Mouse (Mus musculus) heart, postnatal 0 days (tissue): ENCODE measurements around the gene Spg21. TPM values are rescaled to one million over a fixed set of nuclear protein-coding genes. Genes with fewer than 3 reads are reported as not detected.
A peak's percentile ranks its signal among the peaks of the same experiment; 100 is the strongest.

Experiments used
- ATAC-seq: fragments of 200-750 bp; cut with Nextera tagmentation; 2 replicates; pipeline ENCODE4 v1.8.0; 2017; ENCODE audit warnings: low read depth, moderate number of reproducible peaks, moderate library complexity; ENCODE audit not compliant: insufficient read depth
- DNase-seq: peaks from one replicate; pipeline ENCODE4 v3.0.0-alpha.2; 2016; ENCODE audit warnings: low spot score
- H3K27ac ChIP-seq: fragments of 300-500 bp; sonication (generic); 2 replicates; pipeline ENCODE4 v1.5.1; 2014; ENCODE audit warnings: low read depth, mild to moderate bottlenecking
- H3K27me3 ChIP-seq: fragments of 300-500 bp; sonication (generic); 2 replicates; pipeline ENCODE4 v1.6.1; 2014; ENCODE audit warnings: low read length, mixed read lengths; ENCODE audit not compliant: control insufficient read depth, insufficient read depth
- H3K36me3 ChIP-seq: fragments of 300-500 bp; sonication (generic); replicated peaks from 2 replicates; pipeline ENCODE4 v1.6.1; 2014; ENCODE audit warnings: low read length, mixed read lengths; ENCODE audit not compliant: control insufficient read depth, insufficient read depth
- H3K4me1 ChIP-seq: fragments of 300-500 bp; sonication (generic); 2 replicates; pipeline ENCODE4 v1.6.1; 2014; ENCODE audit warnings: antibody characterized with exemption; ENCODE audit not compliant: control insufficient read depth, insufficient read depth
- H3K4me2 ChIP-seq: fragments of 300-500 bp; sonication (generic); 2 replicates; pipeline ENCODE4 v1.6.1; 2014; ENCODE audit warnings: low read depth, mild to moderate bottlenecking, low read length, moderate library complexity
- H3K4me3 ChIP-seq: fragments of 300-500 bp; sonication (generic); 2 replicates; pipeline ENCODE4 v1.5.1; 2014; ENCODE audit warnings: low read depth, low read length
- H3K9ac ChIP-seq: fragments of 300-500 bp; sonication (generic); replicated peaks from 2 replicates; pipeline ENCODE4 v1.6.1; 2014; ENCODE audit warnings: low read depth, low read length, mixed read lengths
- H3K9me3 ChIP-seq: fragments of 300-500 bp; sonication (generic); replicated peaks from 2 replicates; pipeline ENCODE4 v1.6.1; 2016; ENCODE audit warnings: low read length; ENCODE audit not compliant: control insufficient read depth
- CTCF ChIP-seq: IDR thresholded peaks from 2 replicates; pipeline ENCODE4 v1.5.1; 2016; ENCODE audit warnings: antibody characterized with exemption, control low read depth, low read depth
- EP300 ChIP-seq: IDR thresholded peaks from 2 replicates; pipeline ENCODE4 v1.6.1; 2016; ENCODE audit warnings: antibody characterized with exemption, low read depth
- WGBS: fragments of 180-500 bp; shearing (Covaris S2); extraction: QIAGEN DNeasy Blood & Tissue Kit; methylation state at CpG from one replicate; pipeline ENCODE4 v1.1.7; 2014; 5-methylcytosine and 5-hydroxymethylcytosine counted together
- polyA plus RNA-seq: library from polyadenylated mRNA; unstranded; fragments of >200 nt; fragmentation: Nextera tagmentation; extraction: Ambion mirVana; gene quantifications from 2 replicates; pipeline ENCODE4 v1.2.1, GENCODE M21; 2015
- total RNA-seq: library from RNA; depleted of rRNA; stranded (reverse); fragments of >200 nt; gene quantifications from 2 replicates; pipeline ENCODE4 v1.2.3, GENCODE M21; 2014; ENCODE audit warnings: low replicate concordance; rRNA removed

Gene Spg21
- total and polyA plus RNA-seq, 2 experiments from 2014 or later = 41.3 to 52.4 TPM

DNA sequence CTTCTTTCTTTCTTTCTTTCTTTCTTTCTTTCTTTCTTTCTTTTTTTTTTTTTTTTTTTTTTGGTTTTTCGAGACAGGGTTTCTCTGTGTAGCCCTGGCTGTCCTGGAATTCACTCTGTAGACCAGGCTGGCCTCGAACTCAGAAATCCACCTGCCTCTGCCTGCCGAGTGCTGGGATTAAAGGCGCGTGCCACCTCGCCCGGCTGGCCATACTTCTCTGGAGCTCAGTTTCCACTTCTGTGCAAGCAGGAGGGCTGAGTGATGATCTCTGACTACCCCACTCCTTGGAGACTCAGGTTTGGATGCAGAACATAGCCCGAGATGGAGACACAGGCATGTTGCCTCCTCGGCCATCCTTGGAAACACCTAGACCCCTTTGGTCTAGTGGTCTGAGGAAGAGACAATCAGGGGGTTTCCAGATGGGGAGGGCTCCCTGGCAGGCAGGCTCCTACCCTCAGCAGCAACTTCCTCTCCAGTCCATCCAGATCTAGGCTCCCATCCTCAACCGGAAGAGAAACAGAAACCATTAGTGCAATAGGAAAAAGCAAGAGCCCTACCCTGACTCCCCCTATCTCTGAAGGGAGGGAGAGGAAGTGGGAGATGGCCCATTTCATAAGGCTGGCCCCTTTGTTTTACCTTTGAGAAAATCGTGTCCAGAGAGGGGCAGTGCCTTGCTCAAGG is 75.2 kb downstream of the Spg21 start:
- ATAC-seq = no peak
- H3K9ac ChIP-seq = no peak overlapping the region
- peak overlapping the region; percentile 52; the same call in 1 of the 2 replicates for H3K27ac ChIP-seq
- DNase-seq = no peak
- H3K4me3 ChIP-seq = no peak overlapping the region
- H3K9me3 ChIP-seq = no peaks in the 10 kb centered on the region
- H3K4me2 ChIP-seq = no peak overlapping the region
- no peaks in the 10 kb centered on the region for H3K27me3 ChIP-seq
- 76% methylated on average over 10 of the region's 11 CpGs for WGBS
- TF ChIP-seq CTCF = no peak
- TF ChIP-seq EP300 = no peak
- no peaks in the 10 kb centered on the region for H3K4me1 ChIP-seq
- no peaks in the 10 kb centered on the region for H3K36me3 ChIP-seq

DNA sequence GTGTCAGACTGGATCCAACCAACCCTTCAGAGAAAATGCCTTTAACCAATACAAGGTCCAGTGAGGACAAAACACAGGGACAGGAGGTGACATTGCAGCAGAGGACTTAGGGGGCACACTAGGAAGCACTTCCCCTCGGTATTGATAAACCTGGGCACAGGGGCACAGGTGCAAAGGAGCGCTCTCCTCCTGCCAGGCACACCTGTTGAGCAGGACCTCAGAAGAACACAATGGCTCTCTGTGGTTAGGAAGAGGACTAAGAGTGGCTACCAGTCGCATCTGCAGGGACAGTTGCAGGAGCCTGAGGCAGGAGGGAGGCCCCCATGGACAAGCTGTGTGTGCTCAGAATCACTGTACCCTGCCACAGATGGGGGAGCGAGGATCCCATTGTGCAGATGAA is 75.7 kb downstream of the Spg21 start:
- TF ChIP-seq CTCF = no peak
- no peak for TF ChIP-seq EP300
- no peak overlapping the region for H3K4me3 ChIP-seq
- no peaks in the 10 kb centered on the region for H3K36me3 ChIP-seq
- H3K27me3 ChIP-seq = no peaks in the 10 kb centered on the region
- no peaks in the 10 kb centered on the region for H3K9me3 ChIP-seq
- WGBS = 80% methylated on average over 4 of the region's 4 CpGs
- no peak overlapping the region for H3K4me2 ChIP-seq
- H3K9ac ChIP-seq = no peak overlapping the region
- no peak overlapping the region for H3K27ac ChIP-seq
- DNase-seq (no peak), ATAC-seq (no peak)
- H3K4me1 ChIP-seq = peaks cover 4% of the 10 kb centered on the region

Other genes starting within 250 kb of the Spg21 start
- 0.73 and 0.88 TPM in 2 replicates for gene Cilp, start 195.8 kb upstream of the Spg21 start, total RNA-seq
- 0.19 and 0.21 TPM in 2 replicates for gene Cilp, start 195.8 kb upstream of the Spg21 start, polyA plus RNA-seq
- 37.4 and 37.8 TPM in 2 replicates for gene Clpx, start 166.7 kb upstream of the Spg21 start, total RNA-seq
- gene Clpx, start 166.7 kb upstream of the Spg21 start, polyA plus RNA-seq = 64.3 and 68.3 TPM in 2 replicates
- gene Pdcd7, start 114.8 kb upstream of the Spg21 start, total RNA-seq = 9.4 and 10.6 TPM in 2 replicates
- gene Pdcd7, start 114.8 kb upstream of the Spg21 start, polyA plus RNA-seq = 4.7 and 5.9 TPM in 2 replicates
- not detected in 2 replicates for gene Ubap1l, start 99.9 kb upstream of the Spg21 start, total RNA-seq
- gene Ubap1l, start 99.9 kb upstream of the Spg21 start, polyA plus RNA-seq = 0.11 and 0.21 TPM in 2 replicates
- gene Kbtbd13, start 69.3 kb upstream of the Spg21 start, total RNA-seq = 1.1 and 1.2 TPM in 2 replicates
- gene Kbtbd13, start 69.3 kb upstream of the Spg21 start, polyA plus RNA-seq = 0.63 and 0.77 TPM in 2 replicates
- 1.8 and 8.5 TPM in 2 replicates for gene Rasl12, start 62.4 kb upstream of the Spg21 start, total RNA-seq
- gene Rasl12, start 62.4 kb upstream of the Spg21 start, polyA plus RNA-seq = 7.5 and 7.9 TPM in 2 replicates
- not detected in 2 replicates for gene Slc51b, start 38.0 kb upstream of the Spg21 start, total RNA-seq
- gene Slc51b, start 38.0 kb upstream of the Spg21 start, polyA plus RNA-seq = not detected in 2 replicates
- gene Mtfmt, start 25.2 kb upstream of the Spg21 start, total RNA-seq = 11.5 and 15.9 TPM in 2 replicates
- 9.1 TPM in 2 replicates for gene Mtfmt, start 25.2 kb upstream of the Spg21 start, polyA plus RNA-seq
- gene Ankdd1a, start 59.2 kb downstream of the Spg21 start, total RNA-seq = not detected in 2 replicates
- gene Ankdd1a, start 59.2 kb downstream of the Spg21 start, polyA plus RNA-seq = not detected in 2 replicates
- gene Plekho2, start 119.1 kb downstream of the Spg21 start, total RNA-seq = 12.8 and 21.0 TPM in 2 replicates
- gene Plekho2, start 119.1 kb downstream of the Spg21 start, polyA plus RNA-seq = 7.6 and 8.3 TPM in 2 replicates
- 7.1 and 32.7 TPM in 2 replicates for gene Pif1, start 126.2 kb downstream of the Spg21 start, total RNA-seq
- 2.5 and 2.6 TPM in 2 replicates for gene Pif1, start 126.2 kb downstream of the Spg21 start, polyA plus RNA-seq
- 94.5 and 121 TPM in 2 replicates for gene Rbpms2, start 168.7 kb downstream of the Spg21 start, total RNA-seq
- gene Rbpms2, start 168.7 kb downstream of the Spg21 start, polyA plus RNA-seq = 108 and 117 TPM in 2 replicates
- 317 and 350 TPM in 2 replicates for gene Oaz2, start 207.1 kb downstream of the Spg21 start, total RNA-seq
- gene Oaz2, start 207.1 kb downstream of the Spg21 start, polyA plus RNA-seq = 293 TPM in 2 replicates